Mouse (Mus musculus) thymus, postnatal 0 days (tissue): ENCODE results near the gene Olfr1012. TPM values are rescaled to one million over a fixed set of nuclear protein-coding genes. Genes with fewer than 3 reads are reported as not detected.
"Not testable (repeated sequence)": the region's sequence is repeated elsewhere in the genome, so short reads cannot be mapped to it uniquely, and the experiment has no call there.

ENCODE experiments used
- DNase-seq: peaks from one replicate; pipeline ENCODE4 v3.0.0-alpha.2; 2015; ENCODE audit warnings: low spot score
- polyA plus RNA-seq: library from polyadenylated mRNA; unstranded; fragments of >200 nt; fragmentation: Nextera tagmentation; extraction: Ambion mirVana; gene quantifications from 2 replicates; pipeline ENCODE4 v1.2.1, GENCODE M21; 2015

Olfr1012 gene
- not detected in 2 replicates for polyA plus RNA-seq

DNA sequence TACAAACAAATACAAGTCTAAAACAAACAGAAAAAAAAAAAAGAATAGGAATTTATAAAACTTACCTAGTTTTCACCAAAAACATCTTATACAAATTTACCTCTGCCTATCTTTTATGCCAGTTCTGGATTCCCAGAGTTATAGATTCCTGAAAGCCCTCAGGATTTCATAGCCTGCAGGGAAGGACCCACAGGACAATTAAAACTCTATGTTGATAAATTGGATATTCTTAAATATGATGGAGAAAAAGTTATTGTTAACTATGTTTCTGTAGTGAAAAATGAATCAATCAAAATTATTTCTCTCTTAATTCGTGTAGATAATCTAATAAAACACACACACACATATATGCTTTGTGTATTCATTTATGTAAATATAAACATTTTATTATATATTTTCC, at the start of gene Olfr1012:
Olfr1012 (minus strand) TSS at position 101 of the 400 bp plus-strand sequence.
- no peak for DNase-seq

DNA sequence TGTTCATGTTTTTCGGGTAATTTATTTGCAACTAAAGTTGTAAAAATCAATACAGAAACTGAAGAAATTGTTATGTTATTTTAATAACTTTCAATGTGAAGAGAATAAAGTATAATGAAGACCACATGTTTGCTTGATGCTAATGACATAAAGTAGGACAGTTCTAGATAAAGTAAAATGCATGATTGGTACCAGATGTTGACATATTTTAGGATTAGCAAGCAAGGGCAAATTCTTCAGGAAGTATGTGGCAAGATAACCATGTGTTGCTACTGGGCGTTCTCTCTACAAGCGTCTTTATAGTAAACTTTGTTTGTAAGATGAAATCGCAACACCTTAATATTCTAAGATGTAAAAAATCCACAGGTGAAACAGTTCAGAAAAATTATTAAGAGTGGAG, 41.9 kb upstream of the Olfr1012 start:
- DNase-seq = no peak

DNA sequence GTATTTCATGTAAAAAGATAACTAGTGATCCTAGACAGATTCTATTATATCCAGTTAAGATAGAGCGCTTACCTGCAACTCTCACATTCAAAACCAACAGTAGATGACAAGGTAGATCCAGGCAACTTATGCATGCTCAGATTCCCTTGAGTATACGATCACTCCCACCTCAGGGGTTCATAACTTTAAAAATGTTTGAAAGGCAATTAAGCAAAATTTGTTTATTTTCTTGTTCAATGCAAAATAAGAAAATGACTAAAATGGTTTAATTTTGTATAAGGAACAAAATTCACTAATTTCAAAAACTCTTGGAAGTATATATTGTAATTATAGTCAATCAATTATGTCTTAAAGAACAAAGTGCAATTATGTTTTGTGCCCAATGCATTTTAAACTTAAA, 39.9 kb upstream of the Olfr1012 start, which contains the start of gene Olfr1016:
Olfr1016 (minus strand) TSS at position 101 of the 400 bp plus-strand sequence.
- DNase-seq = no peak

DNA sequence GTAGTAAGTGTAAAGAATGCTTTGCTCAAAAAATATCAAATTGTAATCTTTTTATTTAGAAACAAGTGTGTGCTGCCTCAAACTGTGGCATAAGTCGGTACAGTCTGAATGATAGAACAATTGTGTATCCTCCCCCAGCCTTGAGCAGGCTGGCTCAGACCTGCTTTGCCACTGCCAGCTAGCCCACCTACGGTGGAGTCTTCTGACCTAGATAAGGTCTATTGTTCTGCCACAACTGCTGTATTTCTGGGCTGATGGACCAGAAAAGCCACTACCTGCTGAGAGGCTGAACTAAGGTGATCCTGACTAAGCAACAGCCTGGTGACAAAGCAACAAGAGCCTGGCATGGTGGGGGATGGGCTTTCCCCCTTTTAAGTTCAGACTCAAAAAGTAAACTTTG, 29.8 kb upstream of the Olfr1012 start:
- no peak for DNase-seq

DNA sequence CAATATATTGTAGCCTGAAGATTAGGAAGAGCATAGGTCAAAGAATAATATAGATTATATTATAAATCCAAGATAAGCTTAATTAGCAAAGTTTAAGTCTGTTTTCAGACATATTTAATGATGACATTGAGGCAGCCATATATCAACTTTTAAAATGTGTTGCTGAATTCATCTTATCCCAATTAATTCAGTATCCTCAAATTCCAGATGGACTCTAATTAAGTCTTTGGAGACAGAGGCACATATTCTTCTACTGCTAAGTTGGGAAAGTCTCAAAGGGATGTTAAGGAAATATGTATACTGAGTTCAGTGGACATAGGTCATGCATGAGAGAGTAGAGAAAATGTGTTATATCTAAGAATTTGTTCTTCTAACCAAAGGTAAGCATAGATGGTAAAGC, 19.2 kb upstream of the Olfr1012 start, which contains the start of gene Olfr1015:
Olfr1015 (plus strand) TSS at position 301 of the 400 bp plus-strand sequence.
- no peak for DNase-seq

DNA sequence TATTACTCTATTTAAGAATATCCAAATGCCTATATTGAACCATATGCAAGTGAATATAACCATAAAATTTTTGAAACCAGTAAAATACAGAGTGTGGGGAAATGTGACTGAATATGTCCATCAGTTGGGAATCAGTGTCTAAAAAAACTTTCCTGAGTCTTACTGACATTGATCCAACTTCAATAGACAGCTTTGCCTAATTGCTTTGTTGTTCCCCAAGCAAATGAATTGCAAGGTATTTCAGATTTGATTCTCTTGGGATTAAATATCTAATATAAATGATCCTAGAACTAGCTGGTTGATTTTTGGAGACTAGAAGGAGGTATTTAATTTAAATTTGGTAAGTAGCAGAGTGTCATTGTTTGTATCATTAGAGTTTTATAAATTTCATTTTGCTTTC, 9.8 kb upstream of the Olfr1012 start, which contains the start of gene Olfr1014:
Olfr1014 (plus strand) TSS at position 301 of the 400 bp plus-strand sequence.
- DNase-seq = no peak

DNA sequence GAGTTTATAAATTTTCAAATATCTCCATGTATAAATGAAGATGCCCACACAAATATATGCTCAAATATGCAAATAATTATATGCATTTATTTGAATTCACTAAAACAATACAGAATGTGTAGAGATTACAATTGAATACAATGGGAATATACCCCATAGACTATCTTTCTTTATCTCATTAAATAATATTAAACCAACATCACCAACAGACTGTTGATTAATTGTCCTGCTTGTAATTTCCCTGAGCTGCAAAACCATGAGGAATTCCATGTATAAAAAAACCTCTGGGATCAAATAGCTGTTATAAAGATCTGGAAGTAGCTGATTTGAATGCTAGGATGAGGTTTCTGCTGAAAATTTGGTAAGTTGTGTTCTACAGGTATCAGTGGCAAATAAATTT, 4.2 kb upstream of the Olfr1012 start, which contains the start of gene Olfr1013:
Olfr1013 (plus strand) TSS at position 301 of the 400 bp plus-strand sequence.
- DNase-seq = no peak

DNA sequence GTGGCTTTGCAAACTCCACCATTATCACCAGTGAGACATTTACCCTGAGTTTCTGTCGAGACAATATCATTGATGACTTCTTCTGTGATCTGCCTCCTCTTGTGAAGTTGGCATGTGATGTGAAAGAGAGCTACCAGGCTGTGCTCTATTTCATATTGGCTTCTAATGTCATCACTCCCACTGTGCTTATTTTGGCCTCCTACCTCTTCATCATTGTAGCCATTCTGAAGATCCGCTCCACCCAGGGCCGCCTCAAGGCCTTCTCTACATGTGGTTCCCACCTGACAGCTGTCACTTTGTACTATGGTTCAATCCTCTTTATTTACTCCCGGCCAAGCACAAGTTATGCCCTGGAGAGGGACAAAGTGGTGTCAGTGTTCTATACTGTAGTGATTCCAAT, 8.7 kb downstream of the Olfr1012 start:
- no peak for DNase-seq

DNA sequence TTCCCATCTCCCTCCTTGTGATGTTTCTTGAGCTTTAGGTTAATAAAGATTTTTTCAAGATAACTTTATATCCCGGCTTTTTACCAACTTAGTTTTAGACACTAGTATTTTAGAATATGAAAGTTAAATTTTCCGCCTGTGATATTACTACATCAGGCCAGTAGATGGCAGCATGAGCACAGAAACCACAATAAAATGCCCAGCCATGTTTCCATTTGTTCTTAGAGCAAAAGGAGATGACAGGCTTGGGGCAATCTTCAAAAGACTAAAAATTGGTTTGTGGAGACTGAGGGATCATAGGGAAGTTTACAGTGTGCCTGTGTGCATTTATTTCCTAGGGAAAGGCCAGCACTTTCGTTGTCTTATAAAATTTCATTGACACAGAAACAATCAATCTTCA, 36.8 kb downstream of the Olfr1012 start:
- DNase-seq = peak; percentile 42

DNA sequence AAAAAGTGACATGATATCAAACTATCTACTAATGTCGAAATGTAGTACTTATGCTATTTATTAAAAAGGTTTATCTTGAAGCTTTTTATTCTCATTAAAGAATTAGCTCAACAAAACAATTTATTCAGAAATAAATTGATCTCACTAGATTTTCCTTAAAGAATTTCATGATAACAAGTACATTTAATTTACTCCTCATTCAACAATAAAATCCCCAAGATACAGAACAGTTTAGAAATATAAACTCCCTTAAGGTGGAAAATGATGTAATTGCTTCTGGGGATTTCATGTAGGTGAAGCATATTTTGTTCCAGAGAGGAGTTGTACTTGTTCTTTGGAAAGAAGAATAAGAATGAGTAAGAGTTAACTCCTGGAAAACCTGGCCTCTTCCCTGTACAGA, 47.4 kb downstream of the Olfr1012 start, which contains the start of gene Olfr1009:
Olfr1009 (plus strand) TSS at position 301 of the 400 bp plus-strand sequence.
- no peak for DNase-seq

DNA sequence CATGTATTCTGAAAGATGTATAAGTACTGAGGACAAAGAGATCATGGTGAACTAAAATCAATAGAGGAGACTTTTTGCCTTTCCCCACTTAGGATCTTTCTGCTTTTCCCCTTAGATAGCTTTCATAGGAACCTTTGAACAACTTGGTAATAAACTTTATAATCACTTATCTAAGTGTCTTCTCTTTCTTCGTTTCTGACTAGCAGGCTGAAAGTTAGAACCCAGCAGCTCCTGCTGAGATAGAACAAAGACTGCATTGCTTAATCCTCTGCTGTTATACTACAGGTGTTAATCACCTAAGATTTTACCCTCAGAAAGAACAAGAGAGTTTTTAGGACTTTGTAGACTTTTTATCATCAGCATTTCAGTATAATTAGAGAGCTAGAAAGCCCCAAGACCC, 51.4 kb downstream of the Olfr1012 start:
- no peak for DNase-seq

DNA sequence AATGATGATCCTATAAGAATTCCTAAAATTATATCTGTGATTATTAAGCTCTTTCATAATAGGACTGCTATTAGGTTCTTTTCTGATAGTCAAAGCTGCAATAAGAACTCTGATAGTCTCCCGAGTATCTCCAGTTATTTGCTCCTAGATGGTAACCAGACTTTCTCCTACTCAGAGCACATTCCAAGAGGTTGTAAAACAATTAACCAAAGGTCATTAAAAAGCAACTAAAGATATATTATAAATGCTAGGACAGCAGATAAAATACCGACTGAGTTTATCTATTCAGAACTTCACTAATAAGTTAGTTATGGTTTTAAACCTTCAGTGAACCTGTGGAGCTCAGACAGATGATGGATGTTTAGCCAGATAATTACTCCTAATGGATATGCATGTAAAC, 51.9 kb downstream of the Olfr1012 start:
- not testable (repeated sequence) for DNase-seq

Other genes with a start within 250 kb of the Olfr1012 start
- 1.6 and 1.8 TPM in 2 replicates for gene 4833423E24Rik, start 243.7 kb downstream of the Olfr1012 start, polyA plus RNA-seq
- gene Olfr996, start 183.6 kb downstream of the Olfr1012 start, polyA plus RNA-seq = not detected in 2 replicates
- not detected in 2 replicates for gene Olfr998, start 173.8 kb downstream of the Olfr1012 start, polyA plus RNA-seq
- gene Olfr1000, start 150.9 kb downstream of the Olfr1012 start, polyA plus RNA-seq = not detected in 2 replicates
- gene Olfr1002, start 112.1 kb downstream of the Olfr1012 start, polyA plus RNA-seq = not detected in 2 replicates
- gene Olfr154, start 98.3 kb downstream of the Olfr1012 start, polyA plus RNA-seq = not detected in 2 replicates
- gene Olfr1006, start 84.0 kb downstream of the Olfr1012 start, polyA plus RNA-seq = not detected in 2 replicates
- gene Olfr1008, start 73.3 kb downstream of the Olfr1012 start, polyA plus RNA-seq = not detected in 2 replicates
- gene Olfr1009, start 47.3 kb downstream of the Olfr1012 start, polyA plus RNA-seq = not detected in 2 replicates
- gene Olfr1013, start 4.3 kb upstream of the Olfr1012 start, polyA plus RNA-seq = not detected in 2 replicates
- gene Olfr1014, start 9.9 kb upstream of the Olfr1012 start, polyA plus RNA-seq = not detected in 2 replicates
- gene Olfr1015, start 19.3 kb upstream of the Olfr1012 start, polyA plus RNA-seq = not detected in 2 replicates
- gene Olfr1016, start 39.8 kb upstream of the Olfr1012 start, polyA plus RNA-seq = not detected in 2 replicates
- gene Olfr1018, start 55.7 kb upstream of the Olfr1012 start, polyA plus RNA-seq = not detected in 2 replicates
- gene Olfr1019, start 82.7 kb upstream of the Olfr1012 start, polyA plus RNA-seq = not detected in 2 replicates
- gene Olfr1020, start 84.3 kb upstream of the Olfr1012 start, polyA plus RNA-seq = not detected in 2 replicates
- gene Olfr1022, start 105.8 kb upstream of the Olfr1012 start, polyA plus RNA-seq = not detected in 2 replicates
- gene Olfr1023, start 122.9 kb upstream of the Olfr1012 start, polyA plus RNA-seq = not detected in 2 replicates
- gene Olfr1024, start 142.3 kb upstream of the Olfr1012 start, polyA plus RNA-seq = not detected in 2 replicates
- gene Olfr1025-ps1, start 152.4 kb upstream of the Olfr1012 start, polyA plus RNA-seq = not detected in 2 replicates
- not detected in 2 replicates for gene Olfr1026, start 158.8 kb upstream of the Olfr1012 start, polyA plus RNA-seq
- not detected in 2 replicates for gene Olfr1028, start 187.7 kb upstream of the Olfr1012 start, polyA plus RNA-seq
- gene Olfr1029, start 211.1 kb upstream of the Olfr1012 start, polyA plus RNA-seq = not detected in 2 replicates
- not detected in 2 replicates for gene Olfr1030, start 216.5 kb upstream of the Olfr1012 start, polyA plus RNA-seq
- not detected in 2 replicates for gene Olfr1031, start 227.5 kb upstream of the Olfr1012 start, polyA plus RNA-seq
- not detected in 2 replicates for gene Olfr1032, start 242.8 kb upstream of the Olfr1012 start, polyA plus RNA-seq